Mouse (Mus musculus): ENCODE data around the gene 3110001I22Rik.
"Not testable (repeated sequence)": the region's sequence is repeated elsewhere in the genome, so short reads cannot be mapped to it uniquely, and the experiment has no call there.

The 3110001I22Rik gene

GRCm38 (mm10) chr16:13671685-13672385, at the start of gene 3110001I22Rik, which contains the start of gene Bfar:
Gene 3110001I22Rik (plus strand): TSS chr16:13671929.
Gene Bfar (plus strand): TSS chr16:13671858.
- peak; percentile 94 for DNase-seq (ENCODE audit: inconsistent ontology term)

GRCm38 (mm10) chr16:13628345-13628744, 43.4 kb upstream of the 3110001I22Rik start:
- DNase-seq (ENCODE audit: inconsistent ontology term), result peak; percentile 15

GRCm38 (mm10) chr16:13638198-13638597, 33.5 kb upstream of the 3110001I22Rik start:
- not testable (repeated sequence) for DNase-seq (ENCODE audit: inconsistent ontology term)

- DNase-seq (ENCODE audit: inconsistent ontology term), result no peak
Observed at GRCm38 (mm10) chr16:13639508-13639907, 32.2 kb upstream of the 3110001I22Rik start.

- DNase-seq (ENCODE audit: inconsistent ontology term), result no peak
Observed at GRCm38 (mm10) chr16:13640064-13640463, 31.7 kb upstream of the 3110001I22Rik start.

- no peak for DNase-seq (ENCODE audit: inconsistent ontology term)
Observed at GRCm38 (mm10) chr16:13644474-13644873, 27.3 kb upstream of the 3110001I22Rik start.

GRCm38 (mm10) chr16:13645930-13646329, 25.8 kb upstream of the 3110001I22Rik start:
- no peak for DNase-seq (ENCODE audit: inconsistent ontology term)

- no peak for DNase-seq (ENCODE audit: inconsistent ontology term)
Observed at GRCm38 (mm10) chr16:13658886-13659285, 12.8 kb upstream of the 3110001I22Rik start.

- no peak for DNase-seq (ENCODE audit: inconsistent ontology term)
Observed at GRCm38 (mm10) chr16:13660736-13661135, 11.0 kb upstream of the 3110001I22Rik start.

GRCm38 (mm10) chr16:13667878-13668343, 3.8 kb upstream of the 3110001I22Rik start, which contains the start of gene Parn:
Gene Parn (minus strand): TSS chr16:13668170.
- DNase-seq (ENCODE audit: inconsistent ontology term), result peak; percentile 94

GRCm38 (mm10) chr16:13668402-13669108, 3.2 kb upstream of the 3110001I22Rik start:
- DNase-seq (ENCODE audit: inconsistent ontology term), result no peak

- DNase-seq (ENCODE audit: inconsistent ontology term), result no peak
Observed at GRCm38 (mm10) chr16:13669282-13669681, 2.4 kb upstream of the 3110001I22Rik start.

GRCm38 (mm10) chr16:13670896-13671295, 833 bp upstream of the 3110001I22Rik start:
- DNase-seq (ENCODE audit: inconsistent ontology term), result not testable (repeated sequence)

GRCm38 (mm10) chr16:13672386-13672898, 713 bp downstream of the 3110001I22Rik start:
- DNase-seq (ENCODE audit: inconsistent ontology term), result peak; percentile 88

GRCm38 (mm10) chr16:13673114-13673513, 1.4 kb downstream of the 3110001I22Rik start:
- no peak for DNase-seq (ENCODE audit: inconsistent ontology term)

- no peak for DNase-seq (ENCODE audit: inconsistent ontology term)
Observed at GRCm38 (mm10) chr16:13674511-13674910, 2.8 kb downstream of the 3110001I22Rik start.

- no peak for DNase-seq (ENCODE audit: inconsistent ontology term)
Observed at GRCm38 (mm10) chr16:13678601-13679319, 7.0 kb downstream of the 3110001I22Rik start.

- DNase-seq (ENCODE audit: inconsistent ontology term), result no peak
Observed at GRCm38 (mm10) chr16:13698998-13699397, 27.3 kb downstream of the 3110001I22Rik start.

- no peak for DNase-seq (ENCODE audit: inconsistent ontology term)
Observed at GRCm38 (mm10) chr16:13702184-13702583, 30.5 kb downstream of the 3110001I22Rik start.

- DNase-seq (ENCODE audit: inconsistent ontology term), result no peak
Observed at GRCm38 (mm10) chr16:13704676-13705075, 32.9 kb downstream of the 3110001I22Rik start.

- no peak for DNase-seq (ENCODE audit: inconsistent ontology term)
Observed at GRCm38 (mm10) chr16:13714910-13715309, 43.2 kb downstream of the 3110001I22Rik start.

Measured in Muller cell, postnatal 12 days (primary cell).